Mouse (Mus musculus): ENCODE results near the gene Chrm5. TPM values are rescaled to one million over a fixed set of nuclear protein-coding genes. Genes with fewer than 3 reads are reported as not detected.

Gene Chrm5
- polyA plus RNA-seq, 1 experiment from 2014 or later: not detected

- Histone ChIP-seq H3K4me2 (peak overlapping the region; percentile 16; the same call in 1 of the 2 replicates), H3K4me1 (peaks cover 12% of the 10 kb centered on the region), H3K27me3 (replicated peaks) (no peaks in the 10 kb centered on the region), H3K9ac (no peak overlapping the region), H3K9me3 (no peaks in the 10 kb centered on the region), H3K27ac (replicated peaks) (no peak overlapping the region), H3K4me3 (no peak overlapping the region), H3K36me3 (no peaks in the 10 kb centered on the region)
- ATAC-seq (ENCODE audit: extremely low read depth, insufficient number of reproducible peaks, low FRiP score, low TSS enrichment): peak; percentile 54; the same call in 1 of the 2 replicates
- 3% methylated on average over 6 of the region's 6 CpGs for WGBS
Measured at GRCm38 (mm10) chr2:112501209-112501608, 20.6 kb upstream of the Chrm5 start.

- Histone ChIP-seq H3K9me3 (no peaks in the 10 kb centered on the region), H3K4me1 (peaks cover 21% of the 10 kb centered on the region), H3K36me3 (no peaks in the 10 kb centered on the region), H3K9ac (no peak overlapping the region), H3K4me3 (no peak overlapping the region), H3K4me2 (no peak overlapping the region), H3K27me3 (replicated peaks) (no peaks in the 10 kb centered on the region), H3K27ac (replicated peaks) (0 out of 2 replicates have a peak overlapping the region, but pooled peaks have one; percentile 10)
- WGBS: 69% methylated on average over 7 of the region's 7 CpGs
- no peak for ATAC-seq (ENCODE audit: extremely low read depth, insufficient number of reproducible peaks, low FRiP score, low TSS enrichment)
Measured at GRCm38 (mm10) chr2:112497851-112498250, 17.3 kb upstream of the Chrm5 start.

GRCm38 (mm10) chr2:112493539-112494260 lies 13.1 kb upstream of the Chrm5 start:
- Histone ChIP-seq H3K4me1 (peaks cover 28% of the 10 kb centered on the region), H3K27ac (replicated peaks) (peak overlapping the region; percentile 98), H3K27me3 (replicated peaks) (no peaks in the 10 kb centered on the region), H3K9ac (peak overlapping the region; percentile 96), H3K36me3 (no peaks in the 10 kb centered on the region), H3K9me3 (no peaks in the 10 kb centered on the region), H3K4me3 (peak overlapping the region; percentile 72), H3K4me2 (peak overlapping the region; percentile 85)
- ATAC-seq (ENCODE audit: extremely low read depth, insufficient number of reproducible peaks, low FRiP score, low TSS enrichment): 0 out of 2 replicates have a peak, but pooled peaks have one; percentile 4
- 35% methylated on average over 11 of the region's 11 CpGs for WGBS

GRCm38 (mm10) chr2:112492856-112493538 lies 12.4 kb upstream of the Chrm5 start, which contains the start of gene Aven:
Aven (plus strand) TSS chr2:112492964.
- peak; percentile 87 for ATAC-seq (ENCODE audit: extremely low read depth, insufficient number of reproducible peaks, low FRiP score, low TSS enrichment)
- Histone ChIP-seq H3K4me2 (peak within 1 kb of the TSS; percentile 85), H3K36me3 (no peaks in the 10 kb centered on the region), H3K9me3 (no peaks in the 10 kb centered on the region), H3K27me3 (replicated peaks) (no peaks in the 10 kb centered on the region), H3K27ac (replicated peaks) (peak within 1 kb of the TSS; percentile 98), H3K4me3 (peak within 1 kb of the TSS; percentile 72), H3K9ac (peak within 1 kb of the TSS; percentile 96), H3K4me1 (peaks cover 22% of the 10 kb centered on the region)
- under 1% methylated on average over 78 of the region's 87 CpGs for WGBS

DNA sequence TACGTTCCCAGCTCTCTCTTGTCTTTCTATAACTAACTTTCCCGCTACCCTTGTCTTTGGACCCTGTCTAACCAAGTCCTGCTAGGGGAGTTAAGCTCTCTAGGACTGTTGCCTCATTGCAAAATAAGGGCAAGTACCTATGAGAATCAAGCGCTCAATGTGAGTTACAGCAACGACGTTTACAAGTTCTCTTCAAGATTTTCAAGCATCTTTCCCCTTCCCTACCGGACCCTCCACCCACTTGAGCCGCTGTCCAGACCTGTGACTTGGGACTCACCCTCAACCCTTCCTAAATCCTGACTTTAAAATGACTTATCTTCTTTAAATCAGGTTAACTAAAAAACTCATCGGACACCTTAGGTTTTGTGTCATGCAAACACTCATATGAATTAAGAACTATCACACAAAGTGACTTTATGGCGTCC lies 11.9 kb upstream of the Chrm5 start:
- ATAC-seq (ENCODE audit: extremely low read depth, insufficient number of reproducible peaks, low FRiP score, low TSS enrichment): no peak
- peak overlapping the region; percentile 85 for H3K4me2 ChIP-seq
- peak overlapping the region; percentile 98 for H3K27ac ChIP-seq (replicated peaks)
- H3K27me3 ChIP-seq (replicated peaks): no peaks in the 10 kb centered on the region
- H3K36me3 ChIP-seq: no peaks in the 10 kb centered on the region
- peaks cover 20% of the 10 kb centered on the region for H3K4me1 ChIP-seq
- 8% methylated on average over 9 of the region's 9 CpGs for WGBS
- peak overlapping the region; percentile 96 for H3K9ac ChIP-seq
- no peaks in the 10 kb centered on the region for H3K9me3 ChIP-seq
- H3K4me3 ChIP-seq: peak overlapping the region; percentile 72

GRCm38 (mm10) chr2:112491629-112492028 lies 11.1 kb upstream of the Chrm5 start:
- Histone ChIP-seq H3K4me2 (peak overlapping the region; percentile 85), H3K9ac (0 out of 2 replicates have a peak overlapping the region, but pooled peaks have one; percentile 96), H3K9me3 (no peaks in the 10 kb centered on the region), H3K36me3 (no peaks in the 10 kb centered on the region), H3K27ac (replicated peaks) (no peak overlapping the region), H3K27me3 (replicated peaks) (no peaks in the 10 kb centered on the region), H3K4me3 (no peak overlapping the region), H3K4me1 (peaks cover 20% of the 10 kb centered on the region)
- 79% methylated on average over 5 of the region's 5 CpGs for WGBS
- no peak for ATAC-seq (ENCODE audit: extremely low read depth, insufficient number of reproducible peaks, low FRiP score, low TSS enrichment)

DNA sequence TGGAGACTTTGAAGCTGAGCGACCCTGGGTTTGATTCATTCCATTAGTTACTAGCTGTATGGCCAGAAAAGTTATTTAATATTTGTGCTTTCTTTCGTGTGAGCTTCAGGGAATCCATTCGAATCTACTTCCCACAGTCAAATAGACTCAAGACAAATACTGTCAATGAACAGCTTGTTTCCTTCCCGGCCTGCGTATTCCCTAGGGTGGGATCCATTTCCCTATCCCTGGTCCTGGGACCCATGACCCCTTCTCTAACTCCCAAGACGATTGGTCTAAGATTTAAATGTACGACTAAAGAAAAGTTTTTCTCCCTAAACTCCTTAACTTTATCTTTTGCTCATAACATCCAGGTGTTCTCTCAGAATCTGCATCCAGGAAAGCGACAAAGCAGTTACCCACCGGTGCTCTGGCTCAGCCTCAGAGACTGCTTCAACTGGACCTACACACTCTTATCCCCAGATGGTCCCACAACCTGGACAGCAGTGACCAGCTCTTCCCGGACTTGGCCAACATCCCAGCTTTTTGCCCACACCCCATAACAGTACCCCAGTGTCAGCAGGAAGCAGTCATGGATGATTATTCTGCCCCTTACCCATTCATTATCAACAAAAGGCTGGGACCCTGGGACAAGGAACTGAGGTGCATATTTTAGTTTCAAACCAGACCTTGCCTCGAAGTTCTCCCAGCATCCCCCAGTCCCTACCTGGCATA lies 10.1 kb upstream of the Chrm5 start:
- no peak overlapping the region for H3K27ac ChIP-seq (replicated peaks)
- H3K9ac ChIP-seq: no peak overlapping the region
- H3K27me3 ChIP-seq (replicated peaks): no peaks in the 10 kb centered on the region
- H3K4me3 ChIP-seq: no peak overlapping the region
- H3K9me3 ChIP-seq: no peaks in the 10 kb centered on the region
- H3K4me1 ChIP-seq: peaks cover 20% of the 10 kb centered on the region
- no peak for ATAC-seq (ENCODE audit: extremely low read depth, insufficient number of reproducible peaks, low FRiP score, low TSS enrichment)
- H3K36me3 ChIP-seq: no peaks in the 10 kb centered on the region
- H3K4me2 ChIP-seq: no peak overlapping the region
- WGBS: 81% methylated on average over 11 of the region's 11 CpGs

- Histone ChIP-seq H3K4me1 (peaks cover 11% of the 10 kb centered on the region; the same call in 1 of the 2 replicates), H3K36me3 (no peaks in the 10 kb centered on the region), H3K4me2 (no peak overlapping the region), H3K4me3 (no peak overlapping the region), H3K27ac (replicated peaks) (no peak overlapping the region), H3K9ac (no peak overlapping the region), H3K27me3 (replicated peaks) (no peaks in the 10 kb centered on the region), H3K9me3 (no peaks in the 10 kb centered on the region)
- WGBS: 25% methylated on average over 2 of the region's 2 CpGs
- 0 out of 2 replicates have a peak, but pooled peaks have one; percentile 5 for ATAC-seq (ENCODE audit: extremely low read depth, insufficient number of reproducible peaks, low FRiP score, low TSS enrichment)
Measured at GRCm38 (mm10) chr2:112484886-112485285, 4.3 kb upstream of the Chrm5 start.

DNA sequence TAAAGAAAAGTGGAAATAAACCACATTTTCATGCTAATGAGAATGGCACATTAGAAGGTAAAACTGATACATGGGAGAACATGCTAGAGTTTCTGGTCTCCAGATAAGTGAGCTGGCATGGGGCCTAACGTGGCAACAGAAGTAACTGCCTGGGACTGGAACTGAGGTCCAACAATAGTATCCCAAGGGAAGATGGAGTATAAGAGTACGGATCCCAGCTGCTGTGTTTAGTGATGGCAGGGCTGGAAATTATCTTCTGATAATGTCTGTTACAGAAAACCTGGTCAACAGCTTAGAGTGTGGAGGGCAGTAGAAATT lies 2.7 kb upstream of the Chrm5 start:
- 61% methylated on average over 2 of the region's 2 CpGs for WGBS

DNA sequence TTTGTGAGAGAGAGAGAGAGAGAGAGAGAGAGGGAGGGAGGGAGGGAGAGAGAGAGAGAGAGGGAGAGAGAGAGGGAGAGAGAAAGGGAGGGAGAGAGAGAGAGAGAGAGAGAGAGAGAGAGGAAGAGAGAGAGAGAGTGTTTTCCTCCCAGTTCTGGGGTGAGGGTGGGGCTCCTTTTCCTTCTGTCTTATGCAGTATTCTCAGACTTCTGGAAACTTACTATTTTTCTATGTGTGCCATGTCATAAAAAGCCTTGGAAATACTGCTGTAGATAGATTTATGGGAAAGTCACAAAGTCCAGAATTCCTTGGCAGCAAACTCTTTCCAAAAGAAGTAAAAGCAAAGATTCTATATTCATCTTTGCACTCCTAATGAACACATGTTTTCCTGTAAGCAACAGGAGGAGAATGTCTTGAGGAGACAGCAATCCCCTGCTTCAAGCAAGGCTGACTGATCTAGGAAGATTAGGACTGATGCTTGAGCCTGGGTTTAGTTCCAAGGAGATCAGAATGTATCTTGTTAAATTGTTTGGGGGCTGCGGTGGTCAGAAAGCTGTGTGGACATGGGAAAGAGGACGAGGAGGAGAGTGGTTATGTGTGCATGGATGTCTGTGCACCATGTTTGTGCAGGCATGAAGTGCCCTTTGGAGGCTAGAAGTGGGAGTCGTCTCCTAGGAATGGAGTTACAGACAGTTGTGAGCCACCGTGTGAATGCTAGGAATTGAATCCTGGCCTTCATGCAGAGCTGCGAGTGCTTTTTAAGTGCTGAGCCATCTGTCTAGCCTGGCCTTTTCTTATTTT lies 2.2 kb upstream of the Chrm5 start:
- 59% methylated on average over 5 of the region's 5 CpGs for WGBS
- Histone ChIP-seq H3K4me2 (no peak overlapping the region), H3K9ac (no peak overlapping the region), H3K27me3 (replicated peaks) (no peaks in the 10 kb centered on the region), H3K27ac (replicated peaks) (no peak overlapping the region), H3K36me3 (no peaks in the 10 kb centered on the region), H3K9me3 (no peaks in the 10 kb centered on the region), H3K4me3 (no peak overlapping the region), H3K4me1 (peaks cover 11% of the 10 kb centered on the region; the same call in 1 of the 2 replicates)
- ATAC-seq (ENCODE audit: extremely low read depth, insufficient number of reproducible peaks, low FRiP score, low TSS enrichment): no peak

More for the DNA sequence above, 2.7 kb upstream of the Chrm5 start:
- Histone ChIP-seq H3K9ac (no peak overlapping the region), H3K27ac (replicated peaks) (no peak overlapping the region), H3K4me3 (no peak overlapping the region), H3K36me3 (no peaks in the 10 kb centered on the region), H3K9me3 (no peaks in the 10 kb centered on the region), H3K4me2 (no peak overlapping the region), H3K4me1 (peaks cover 11% of the 10 kb centered on the region; the same call in 1 of the 2 replicates), H3K27me3 (replicated peaks) (no peaks in the 10 kb centered on the region)
- no peak for ATAC-seq (ENCODE audit: extremely low read depth, insufficient number of reproducible peaks, low FRiP score, low TSS enrichment)
